ENCODE assay signal across 8 mouse cellular contexts in the genomic region with DNA sequence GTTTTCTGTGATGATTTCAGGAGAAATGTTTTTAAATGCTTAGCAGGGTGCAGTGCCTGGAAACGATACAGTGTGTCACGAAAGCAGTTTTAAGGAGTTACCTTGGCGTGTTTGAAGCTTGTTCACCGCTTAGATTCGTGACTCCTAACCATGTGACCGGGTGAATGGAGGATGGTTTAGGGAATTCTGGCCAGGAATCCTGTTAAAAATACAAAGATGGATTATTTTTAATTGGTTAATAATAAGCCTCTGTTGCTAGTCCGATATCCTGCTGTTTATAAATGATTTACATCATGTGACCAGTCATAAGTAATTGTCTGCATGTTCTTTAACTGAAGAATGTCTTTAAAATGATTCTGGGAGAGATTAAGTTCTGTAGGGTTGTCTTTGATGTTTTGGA. TPM values are rescaled to one million over a fixed set of nuclear protein-coding genes. Genes with fewer than 3 reads are reported as not detected.
DNase-seq lines count a peak whose midpoint lies in the region; ATAC-seq and TF ChIP-seq lines count a peak whose summit lies in the region.

No protein-coding gene starts in this region.

- H3K4me3 ChIP-seq in ES-Bruce4 (ENCODE audit: low read depth, low read length) = peak overlapping the region; percentile 100
- peak overlapping the region; percentile 91 for H3K4me3 ChIP-seq in forebrain, embryonic 14.5 days (ENCODE audit: low read depth, low read length)
- H3K4me3 ChIP-seq in liver, embryonic 14.5 days (ENCODE audit: insufficient read depth in 1 of 2, low read depth in 2 of 2, low read length in 2 of 2) = peak overlapping the region; percentile 92 to 100

- H3K9me3 ChIP-seq in ES-Bruce4 (replicated peaks; ENCODE audit: control insufficient read depth, insufficient read depth, low read length, poor library complexity, severe bottlenecking) = no peaks in the 10 kb centered on the region
- no peaks in the 10 kb centered on the region for H3K9me3 ChIP-seq in forebrain, embryonic 14.5 days (replicated peaks; ENCODE audit: control insufficient read depth, low read length)
- no peaks in the 10 kb centered on the region for H3K9me3 ChIP-seq in liver, embryonic 14.5 days (ENCODE audit: control insufficient read depth, low read length)

- ATAC-seq in forebrain, embryonic 14.5 days = no peak
- no peak for ATAC-seq in liver, embryonic 14.5 days (ENCODE audit: insufficient read depth)

- H3K36me3 ChIP-seq in ES-Bruce4 (ENCODE audit: control insufficient read depth, insufficient read depth, low read length, poor library complexity, severe bottlenecking) = peaks cover 16% of the 10 kb centered on the region
- H3K36me3 ChIP-seq in forebrain, embryonic 14.5 days (ENCODE audit: control insufficient read depth, insufficient read depth, low read length) = peaks cover 2% of the 10 kb centered on the region; the same call in 1 of the 2 replicates
- H3K36me3 ChIP-seq in liver, embryonic 14.5 days (replicated peaks; ENCODE audit: control insufficient read depth, insufficient read depth, low read depth) = peaks cover 3% of the 10 kb centered on the region; the same call in 1 of the 2 replicates

- H3K27ac ChIP-seq in ES-Bruce4 (ENCODE audit: insufficient read depth, low read length) = peak overlapping the region; percentile 93
- H3K27ac ChIP-seq in forebrain, embryonic 14.5 days (ENCODE audit: low read depth, low read length) = no peak overlapping the region
- peak overlapping the region; percentile 86; the same call in 1 of the 2 replicates for H3K27ac ChIP-seq in liver, embryonic 14.5 days

- peak overlapping the region; percentile 67 for H3K4me2 ChIP-seq in forebrain, embryonic 14.5 days (ENCODE audit: low read length)
- peak overlapping the region; percentile 90 for H3K4me2 ChIP-seq in liver, embryonic 14.5 days (ENCODE audit: low read depth)

- peak overlapping the region; percentile 99 for H3K9ac ChIP-seq in ES-Bruce4 (ENCODE audit: low read depth, poor library complexity, severe bottlenecking)
- H3K9ac ChIP-seq in forebrain, embryonic 14.5 days (ENCODE audit: low read length) = peak overlapping the region; percentile 98
- peak overlapping the region; percentile 98 for H3K9ac ChIP-seq in liver, embryonic 14.5 days (replicated peaks)

- TF ChIP-seq POLR2A in ES-Bruce4 (IDR thresholded peaks at IDR 0.05; ENCODE audit: insufficient read depth, low read length) = no peak

- no peak for TF ChIP-seq EP300 in ES-Bruce4 (IDR thresholded peaks at IDR 0.05; ENCODE audit: insufficient read depth, low read depth, low read length)
- TF ChIP-seq EP300 in liver, embryonic 14.5 days (IDR thresholded peaks at IDR 0.05; ENCODE audit: low read depth) = no peak

- WGBS in forebrain, embryonic 14.5 days = 0% methylated on average over 7 of the region's 7 CpGs
- WGBS in liver, embryonic 14.5 days (ENCODE audit: insufficient replicate concordance) = under 1% methylated on average over 7 of the region's 7 CpGs

- peak; percentile 39 for DNase-seq in embryo, embryonic 10 days (ENCODE audit: low spot score)
- DNase-seq in embryo, embryonic 9.5 days (ENCODE audit: extremely low spot score) = no peak
- DNase-seq in forebrain, embryonic 14.5 days (ENCODE audit: low spot score) = peak; percentile 37
- no peak for DNase-seq in liver, embryonic 14.5 days (ENCODE audit: low read depth in 3 of 3, low spot score in 3 of 3)
- no peak for DNase-seq in layer of hippocampus, postnatal 25 days (ENCODE audit: extremely low spot score in 1 of 2, low spot score in 1 of 2)
- DNase-seq in ovary, postnatal 14 days (ENCODE audit: low spot score) = no peak
- no peak for DNase-seq in cerebellum, postnatal 4 days (ENCODE audit: low spot score in 2 of 2)

- H3K27me3 ChIP-seq in ES-Bruce4 (ENCODE audit: control insufficient read depth, insufficient read depth, low read length, poor library complexity, severe bottlenecking) = no peaks in the 10 kb centered on the region
- no peaks in the 10 kb centered on the region for H3K27me3 ChIP-seq in forebrain, embryonic 14.5 days (replicated peaks; ENCODE audit: control insufficient read depth, insufficient read depth, low read length)
- no peaks in the 10 kb centered on the region for H3K27me3 ChIP-seq in liver, embryonic 14.5 days (ENCODE audit: control insufficient read depth, insufficient read depth, low read length)

- peaks cover 2% of the 10 kb centered on the region for H3K4me1 ChIP-seq in ES-Bruce4 (ENCODE audit: control insufficient read depth, insufficient read depth, low read length)
- peaks cover 23% of the 10 kb centered on the region for H3K4me1 ChIP-seq in forebrain, embryonic 14.5 days (ENCODE audit: control insufficient read depth, insufficient read depth, low read length)
- peaks cover 16 to 18% of the 10 kb centered on the region in 2 experiments for H3K4me1 ChIP-seq in liver, embryonic 14.5 days (replicated peaks; ENCODE audit: control insufficient read depth in 2 of 2, insufficient read depth in 2 of 2, low read length in 1 of 2)

- TF ChIP-seq CTCF in ES-Bruce4 (IDR thresholded peaks at IDR 0.05; ENCODE audit: low read depth, low read length) = no peak
- TF ChIP-seq CTCF in liver, embryonic 14.5 days (IDR thresholded peaks at IDR 0.05; ENCODE audit: low read depth) = no peak

RNA-seq across cellular contexts. Expression of gene Pum2, which starts 1.4 kb away (rescaled TPM):
- polyA plus RNA-seq in ES-Bruce4 (2011; ENCODE audit: insufficient read depth, insufficient read length, low read depth, missing spikeins) = 204 and 210 TPM in 2 replicates
- polyA plus RNA-seq in forebrain, embryonic 14.5 days (2014; fragmentation: Nextera tagmentation; extraction: Ambion mirVana) = 70.6 and 74.9 TPM in 2 replicates
- 17.3 and 20.6 TPM in 2 replicates for polyA plus RNA-seq in liver, embryonic 14.5 days (2012; rRNA removed)
- 18.4 and 20.8 TPM in 2 replicates for polyA plus RNA-seq in liver, embryonic 14.5 days (2014; fragmentation: Nextera tagmentation; extraction: Ambion mirVana)
- total RNA-seq in layer of hippocampus, postnatal 25 days (2021) = 100 to 1,000 TPM; 173 to 176 TPM

Comparison
In these comparisons a context has a peak if more than half of its experiments do, and no peak if none do; other contexts are left out.
1. DNase-seq: peak in embryo, embryonic 10 days (single experiment) and forebrain, embryonic 14.5 days (single experiment); none in embryo, embryonic 9.5 days (single experiment), liver, embryonic 14.5 days (0 of 3), layer of hippocampus, postnatal 25 days (0 of 2), ovary, postnatal 14 days (single experiment) and cerebellum, postnatal 4 days (0 of 2).
2. Peak in every context shown above with its lines, with median percentiles within 50 percentile points of each other: H3K4me3 ChIP-seq and H3K9ac ChIP-seq.